Mouse (Mus musculus) cerebellum, postnatal 14 days (tissue): ENCODE results near the gene Eif2d.
A peak's percentile ranks its signal among the peaks of the same experiment; 100 is the strongest.

Experiments
- DNase-seq, 2 experiments: peaks; one replicate each; pipeline ENCODE4 v3.0.0; 2021; ENCODE audit warnings: mixed read lengths in 2 of 2

The Eif2d gene

GRCm38 (mm10) chr1:131153018-131153629, at the start of gene Eif2d:
TSS of gene Eif2d (plus strand) at chr1:131153181.
- DNase-seq, result peak; percentile 94

- DNase-seq, result no peak
Observed at GRCm38 (mm10) chr1:131103776-131104424, 49.1 kb upstream of the Eif2d start.

DNA sequence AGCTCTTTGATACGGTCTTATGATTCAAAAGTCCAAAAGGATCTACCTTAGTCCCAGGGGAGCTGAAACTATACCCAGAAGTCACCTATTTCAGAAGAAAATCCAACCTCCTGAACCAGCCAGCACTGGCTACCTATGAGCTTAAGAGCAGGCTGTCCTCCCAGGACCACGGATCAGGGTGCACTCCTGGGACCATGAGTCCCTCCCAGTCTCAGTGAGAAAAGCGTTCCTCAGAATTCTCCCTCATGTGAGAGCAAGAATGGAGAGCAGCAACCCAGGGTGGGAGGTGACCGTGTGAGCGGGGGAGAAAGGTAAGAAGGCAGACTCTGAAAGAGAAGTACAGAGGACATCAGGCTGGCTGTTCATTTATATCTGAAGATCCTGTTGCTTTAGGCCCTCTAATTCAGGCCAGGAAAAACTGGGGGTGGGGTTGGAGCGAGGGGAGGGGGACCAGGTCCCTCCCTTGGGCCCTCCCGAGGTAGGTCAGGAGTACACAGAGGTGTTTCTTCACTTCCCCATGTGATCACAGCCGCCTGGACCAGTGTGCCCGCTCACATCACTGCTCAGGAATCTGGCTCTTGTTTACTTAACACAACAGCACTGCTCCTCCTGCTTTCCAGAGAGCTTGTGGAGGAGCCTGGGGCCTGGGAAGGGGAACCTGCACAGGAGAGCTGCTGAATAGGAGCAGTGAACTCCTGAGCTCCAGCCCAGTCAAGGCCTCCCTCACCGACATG, 45.2 kb upstream of the Eif2d start:
- no peak for DNase-seq

DNA sequence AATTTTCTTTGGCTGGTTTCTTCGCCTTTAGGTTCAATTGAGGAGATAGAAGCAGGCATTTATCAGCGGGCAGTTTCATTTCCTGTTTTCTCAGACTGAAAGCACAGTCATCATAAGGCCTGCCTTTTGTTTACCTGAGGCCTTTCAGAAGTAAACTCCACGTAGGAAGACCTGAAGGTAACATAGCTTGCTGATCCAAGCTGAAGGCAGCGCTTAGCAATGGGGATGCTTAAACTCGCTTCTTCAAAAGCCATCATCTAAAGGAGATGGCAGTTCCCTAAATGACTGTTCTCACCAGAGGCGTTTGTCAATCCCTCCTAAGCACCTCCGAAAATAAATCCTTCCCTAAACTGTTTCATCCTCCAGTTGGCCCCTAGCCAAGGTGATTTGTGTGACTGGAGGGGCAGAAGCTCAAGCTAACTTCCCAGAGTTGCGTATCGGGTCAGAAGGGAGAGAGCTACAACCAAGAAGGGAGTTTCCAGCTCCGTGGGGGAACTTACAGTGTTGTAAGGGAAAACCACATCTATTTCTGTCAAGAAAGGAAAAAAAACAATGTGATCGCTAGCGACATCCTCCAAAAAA, 42.4 kb upstream of the Eif2d start:
- DNase-seq, result no peak

DNA sequence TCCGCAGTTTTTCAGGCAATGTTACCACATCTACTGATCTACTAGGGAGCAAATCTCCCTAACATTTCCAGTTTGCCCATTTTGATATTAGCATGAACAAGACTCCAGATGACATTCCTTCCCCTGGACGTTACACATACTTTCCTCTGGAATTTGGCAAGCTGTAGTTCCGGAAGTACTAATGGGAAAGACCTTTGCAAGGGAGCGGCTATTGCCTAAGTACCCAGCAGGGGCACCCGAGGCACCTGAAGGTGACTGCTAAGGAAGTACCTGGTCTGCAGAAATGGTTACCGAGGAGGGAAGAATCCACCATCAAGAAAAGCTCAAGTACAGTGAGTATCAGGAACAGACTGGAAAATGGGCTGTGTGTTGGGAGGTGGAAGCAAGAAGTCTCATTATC, 40.4 kb upstream of the Eif2d start:
- no peak for DNase-seq

DNA sequence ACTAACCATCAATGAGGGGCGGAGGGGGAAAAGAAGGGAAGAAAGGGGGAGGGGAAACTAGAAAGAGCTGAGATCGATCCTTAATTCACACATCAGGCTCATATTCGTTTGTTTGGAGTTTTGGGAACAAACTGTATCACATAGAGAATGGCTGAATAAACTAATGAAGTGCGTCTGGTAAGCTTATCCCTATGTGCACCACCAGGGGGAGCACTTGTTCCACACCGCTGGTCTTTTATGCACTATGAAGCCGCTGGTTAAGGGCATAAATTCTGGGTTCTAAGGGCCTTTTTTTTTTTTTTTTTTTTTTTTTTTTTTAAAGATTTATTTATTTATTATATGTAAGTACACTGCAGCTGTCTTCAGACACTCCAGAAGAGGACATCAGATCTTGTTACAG, 37.0 kb upstream of the Eif2d start:
- DNase-seq, result peak; percentile 84 to 85

DNA sequence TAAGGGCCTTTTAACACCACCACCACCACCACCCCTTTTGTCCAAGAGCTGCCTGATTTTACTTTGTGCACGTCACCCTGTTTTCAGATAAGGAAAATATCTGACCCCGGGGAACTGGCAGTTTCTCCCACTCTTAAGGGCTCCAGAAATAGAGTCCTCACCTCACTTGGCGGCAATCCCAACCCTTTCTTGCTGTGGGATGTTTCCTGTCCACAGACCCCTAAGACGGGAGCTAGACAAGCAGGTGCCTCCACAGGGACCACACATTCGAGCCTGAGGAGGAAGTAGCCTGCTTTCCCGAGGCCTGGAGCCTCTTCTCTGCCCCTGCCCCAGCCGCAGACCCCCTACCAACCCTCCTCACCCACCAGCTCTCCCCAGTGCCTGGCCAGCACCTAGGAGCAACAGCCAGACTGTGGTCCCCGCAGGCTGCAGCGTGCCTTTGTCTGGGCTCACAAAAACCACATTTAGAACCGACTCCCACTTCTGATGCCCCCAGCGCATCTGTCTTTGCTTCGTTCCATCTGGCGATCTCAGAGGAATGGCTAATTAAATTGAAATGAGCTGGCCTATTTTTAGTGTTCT, 36.5 kb upstream of the Eif2d start:
- DNase-seq, result peak; percentile 52 to 70

DNA sequence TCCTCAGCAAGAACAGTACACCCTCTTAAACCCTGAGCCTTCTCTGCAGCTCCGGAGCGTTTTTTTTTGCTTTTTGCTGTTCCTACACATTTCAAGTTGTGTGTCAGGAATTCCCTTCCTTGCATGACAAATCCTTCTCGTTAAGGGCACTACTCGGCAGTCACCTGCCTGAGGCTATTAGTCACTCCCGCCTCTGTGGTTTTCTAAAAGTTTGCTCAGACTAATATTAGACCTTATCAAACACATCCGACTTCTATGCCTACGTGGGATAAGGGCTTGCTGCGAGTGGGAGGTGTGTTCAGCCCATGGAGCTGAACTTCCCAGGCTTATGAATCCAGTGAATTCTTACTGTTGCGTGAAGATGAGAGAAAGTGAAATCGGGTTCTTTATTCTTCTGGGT, 34.5 kb upstream of the Eif2d start:
- no peak for DNase-seq

GRCm38 (mm10) chr1:131119026-131119425, 34.0 kb upstream of the Eif2d start:
- DNase-seq, result peak in 1 of 2 experiments; percentile 58

- DNase-seq, result no peak
Observed at GRCm38 (mm10) chr1:131121987-131122386, 31.0 kb upstream of the Eif2d start.

- DNase-seq, result no peak
Observed at GRCm38 (mm10) chr1:131123522-131124265, 29.3 kb upstream of the Eif2d start.

GRCm38 (mm10) chr1:131125987-131126744, 26.8 kb upstream of the Eif2d start:
- no peak for DNase-seq

DNA sequence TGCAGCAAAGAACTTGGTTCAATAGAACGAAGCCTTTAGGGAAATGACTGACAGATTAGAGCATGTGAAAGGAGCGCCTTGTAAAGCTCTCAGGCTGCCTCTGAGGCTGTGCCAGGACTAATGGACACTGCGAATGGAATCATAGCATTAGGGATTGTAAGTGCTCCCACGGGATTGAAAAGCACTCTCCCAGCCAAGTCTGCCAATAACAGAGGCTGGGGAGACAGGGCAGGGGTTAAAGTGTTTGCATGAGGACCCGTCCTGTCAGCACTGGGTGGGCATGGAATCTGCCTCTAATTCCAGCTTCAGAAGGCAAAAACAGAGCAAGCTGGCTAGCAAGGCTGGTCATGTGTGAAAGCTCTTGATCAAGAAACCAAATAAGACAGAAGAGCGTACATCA, 18.8 kb upstream of the Eif2d start:
- no peak for DNase-seq

GRCm38 (mm10) chr1:131134942-131135522, 17.9 kb upstream of the Eif2d start:
- peak; percentile 43 to 49 for DNase-seq

DNA sequence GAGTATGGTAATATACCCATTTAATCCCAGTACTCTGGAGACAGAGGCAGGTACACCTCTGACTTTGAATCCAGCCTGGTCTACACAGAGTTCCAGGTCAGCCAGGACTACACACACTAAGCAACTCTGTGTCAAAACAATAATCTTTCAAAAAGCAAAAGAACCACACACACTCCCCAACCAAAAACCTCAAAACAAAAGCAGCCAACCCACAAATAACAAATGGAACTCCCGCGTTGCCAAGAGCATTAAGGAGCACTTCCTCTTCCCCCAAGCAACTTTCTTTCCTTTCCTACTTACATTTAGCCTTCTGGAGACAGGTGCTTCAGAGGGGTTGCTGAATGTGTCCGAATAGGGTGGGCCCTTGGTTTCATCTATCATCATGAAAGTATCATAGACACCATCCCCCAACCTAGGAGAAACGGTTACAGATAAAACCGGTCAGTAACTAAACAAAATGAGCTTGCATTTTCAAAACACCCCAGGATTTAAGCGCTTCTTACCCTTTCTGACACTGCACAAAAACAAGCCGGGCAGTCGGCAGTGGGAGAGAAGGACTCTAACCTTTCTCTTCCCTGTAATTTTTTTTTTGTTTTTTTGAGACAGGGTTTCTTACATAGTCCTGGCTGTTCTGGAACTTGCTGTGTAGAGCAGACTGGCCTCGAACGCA, 16.9 kb upstream of the Eif2d start:
- DNase-seq, result no peak

DNA sequence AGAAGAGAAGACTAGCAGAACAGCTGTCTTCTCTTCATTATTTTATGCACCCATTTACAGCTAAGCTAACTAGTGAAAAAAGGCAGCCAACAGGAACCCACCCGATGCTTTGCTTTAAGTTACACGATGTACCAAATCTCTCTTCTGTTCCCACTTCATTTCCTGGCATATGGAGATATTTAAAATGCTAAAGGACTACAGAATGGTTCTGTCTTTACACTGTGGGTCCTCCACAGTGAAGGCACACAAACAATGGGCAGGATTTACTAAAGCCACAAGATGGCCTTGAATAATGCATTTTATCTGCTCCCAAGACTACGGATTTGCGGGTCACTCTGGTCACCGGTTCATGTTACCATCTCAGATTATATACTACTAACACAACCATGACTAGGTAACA, 15.9 kb upstream of the Eif2d start:
- no peak for DNase-seq

GRCm38 (mm10) chr1:131137717-131138118, 15.3 kb upstream of the Eif2d start:
- peak in 1 of 2 experiments; percentile 38 for DNase-seq

GRCm38 (mm10) chr1:131138191-131139016, 14.6 kb upstream of the Eif2d start, which contains the start of gene Dyrk3:
TSS of gene Dyrk3 (minus strand) at chr1:131138340.
- peak; percentile 88 to 92 for DNase-seq
